Mouse (Mus musculus) liver, embryonic 14.5 days (tissue): ENCODE data around the gene Zfp239.

ENCODE experiments used
- CTCF ChIP-seq: IDR thresholded peaks from 2 replicates; pipeline ENCODE4 v1.5.1; 2016; ENCODE audit warnings: antibody characterized with exemption, low read depth, control low read depth
- EP300 ChIP-seq: IDR thresholded peaks from 2 replicates; pipeline ENCODE4 v1.6.1; 2016; ENCODE audit warnings: antibody characterized with exemption, low read depth

- TF ChIP-seq EP300 (no peak), CTCF (no peak)
Measured at GRCm38 (mm10) chr6:117914541-117914940, 52.6 kb downstream of the Zfp239 start.
